Mouse (Mus musculus): ENCODE measurements around the gene Gm20721. TPM values are rescaled to one million over a fixed set of nuclear protein-coding genes. Genes with fewer than 3 reads are reported as not detected.
A peak's percentile ranks its signal among the peaks of the same experiment; 100 is the strongest.

The Gm20721 gene
- polyA plus RNA-seq, 1 experiment from 2014 or later = 7.5 TPM

DNA sequence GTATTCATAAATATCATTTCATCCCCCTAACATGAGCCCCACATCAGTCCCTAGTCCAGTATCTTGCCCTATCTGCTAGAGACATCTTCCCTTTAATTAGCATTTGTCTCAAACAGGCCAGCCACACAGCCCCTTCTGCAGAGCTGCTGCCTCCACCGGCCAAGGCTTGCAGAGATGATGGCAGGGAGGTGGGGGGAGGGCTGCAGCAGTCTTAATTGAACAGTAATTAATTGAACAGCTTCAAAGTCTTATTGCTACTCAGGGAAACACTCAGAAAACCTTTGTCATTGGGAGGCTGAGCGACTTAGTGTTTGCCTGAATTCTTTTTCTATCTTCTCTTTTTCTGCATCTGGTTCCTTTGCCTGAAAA, 54.9 kb downstream of the Gm20721 start:
- WGBS = 5% methylated on average over 2 of the region's 2 CpGs
- Histone ChIP-seq H3K36me3 (no peaks in the 10 kb centered on the region; the same call in 1 of the 2 replicates), H3K4me1 (peaks cover 44% of the 10 kb centered on the region), H3K9ac (replicated peaks) (peak overlapping the region; percentile 31), H3K27ac (replicated peaks) (no peak overlapping the region; the same call in 1 of the 2 replicates), H3K4me2 (replicated peaks) (peak overlapping the region; percentile 61), H3K27me3 (peaks cover 12% of the 10 kb centered on the region), H3K9me3 (no peaks in the 10 kb centered on the region; the same call in none of the 2 replicates), H3K4me3 (peak overlapping the region; percentile 38)
- no peak for ATAC-seq (replicated peaks)

DNA sequence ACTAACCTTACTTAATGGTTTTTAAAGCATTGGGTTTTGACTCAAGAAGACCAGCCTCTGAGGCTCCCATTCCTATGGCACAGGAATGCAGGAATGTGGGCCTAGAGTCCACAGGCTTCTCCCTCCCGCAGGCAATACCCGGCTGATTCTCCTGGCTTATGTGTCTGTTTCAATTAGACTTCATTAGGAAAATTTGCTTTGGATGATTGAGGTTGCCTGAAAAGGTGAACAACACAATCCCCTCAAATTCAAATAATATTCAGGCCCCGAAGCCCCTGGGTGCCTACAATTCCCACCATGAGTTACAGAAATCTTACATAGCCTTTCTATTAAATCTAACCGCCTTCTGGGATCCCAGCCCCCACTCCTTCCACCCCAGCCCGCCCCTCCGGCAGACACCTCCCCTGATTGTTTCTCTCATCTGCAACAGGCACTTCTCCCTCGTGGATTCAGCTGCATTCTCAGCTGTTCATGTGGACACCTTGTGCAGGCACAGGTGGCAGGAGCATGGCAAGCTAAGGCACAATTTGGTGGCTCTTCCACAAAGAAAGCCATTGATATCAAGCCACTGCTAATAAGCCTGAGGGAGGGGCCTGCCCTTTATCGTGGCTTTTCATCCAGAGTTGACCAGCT, 55.4 kb downstream of the Gm20721 start:
- H3K4me1 ChIP-seq = peaks cover 40% of the 10 kb centered on the region
- peak overlapping the region; percentile 61 for H3K4me2 ChIP-seq (replicated peaks)
- no peaks in the 10 kb centered on the region; the same call in none of the 2 replicates for H3K9me3 ChIP-seq
- peak overlapping the region; percentile 31 for H3K9ac ChIP-seq (replicated peaks)
- 24% methylated on average over 8 of the region's 8 CpGs for WGBS
- H3K27ac ChIP-seq (replicated peaks) = no peak overlapping the region; the same call in 1 of the 2 replicates
- H3K4me3 ChIP-seq = peak overlapping the region; percentile 38
- ATAC-seq (replicated peaks) = no peak
- H3K36me3 ChIP-seq = peaks cover 5% of the 10 kb centered on the region
- peaks cover 16% of the 10 kb centered on the region for H3K27me3 ChIP-seq

DNA sequence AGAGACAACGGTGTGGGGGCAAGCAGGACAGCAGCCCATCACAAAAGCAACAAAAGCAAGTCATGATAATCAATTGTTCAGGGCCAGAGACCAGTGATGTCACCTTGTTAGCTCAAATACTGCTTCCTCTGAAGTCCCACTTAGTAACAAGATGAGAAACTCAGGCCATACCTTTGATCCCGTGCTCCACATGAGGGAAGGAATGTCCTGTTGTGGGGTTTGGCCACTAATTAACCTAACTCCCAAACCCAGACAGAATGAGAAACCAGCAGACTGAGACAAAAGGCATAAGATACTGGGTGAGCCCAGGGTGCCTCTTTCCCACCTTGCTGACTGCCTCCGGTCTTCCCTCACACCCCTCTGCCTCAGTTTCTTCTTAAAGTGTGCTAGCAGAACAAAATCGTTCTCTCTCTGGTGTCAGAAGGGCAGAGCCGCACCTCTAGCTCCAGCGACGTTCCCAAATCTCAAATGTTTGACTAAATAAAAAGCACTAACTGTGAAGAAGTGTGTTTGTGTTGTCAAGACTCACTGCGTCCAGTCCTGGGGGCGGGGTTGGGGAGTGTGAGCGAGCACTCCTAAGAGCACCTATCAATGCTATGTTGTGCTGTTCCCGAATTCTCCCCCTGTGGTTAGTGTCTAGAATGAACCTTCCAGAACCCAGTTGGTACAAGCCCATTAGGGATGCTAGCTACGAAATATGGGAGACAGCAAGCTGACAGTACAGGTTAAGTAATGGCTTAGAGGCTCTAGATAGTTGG, 57.7 kb downstream of the Gm20721 start:
- no peak overlapping the region for H3K27ac ChIP-seq (replicated peaks)
- 32% methylated on average over 12 of the region's 12 CpGs for WGBS
- H3K36me3 ChIP-seq = peaks cover 28% of the 10 kb centered on the region
- no peak overlapping the region for H3K4me3 ChIP-seq
- peaks cover 45% of the 10 kb centered on the region for H3K4me1 ChIP-seq
- ATAC-seq (replicated peaks) = no peak
- H3K4me2 ChIP-seq (replicated peaks) = no peak overlapping the region
- H3K9me3 ChIP-seq = peaks cover 15% of the 10 kb centered on the region; the same call in 1 of the 2 replicates
- H3K9ac ChIP-seq (replicated peaks) = no peak overlapping the region
- H3K27me3 ChIP-seq = peaks cover 38% of the 10 kb centered on the region

DNA sequence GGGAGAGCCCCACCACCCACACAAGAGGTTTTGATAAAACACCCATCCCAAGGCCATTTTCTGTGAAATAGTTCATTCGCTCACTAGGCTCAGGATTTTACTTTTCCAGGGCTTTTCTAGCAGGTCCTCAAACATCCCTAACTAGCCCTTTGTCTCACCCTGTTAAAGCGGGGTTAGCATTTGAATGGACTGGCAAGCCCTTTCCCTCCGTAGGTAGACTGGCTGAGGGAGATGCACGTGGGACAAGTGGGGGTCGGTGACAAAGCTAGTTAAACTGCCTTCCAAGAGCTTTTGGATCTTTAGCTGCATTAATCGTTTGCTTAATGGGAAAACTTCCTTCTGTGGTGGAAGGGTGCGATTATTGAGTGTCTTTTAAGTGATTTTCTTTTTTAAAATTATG, 58.6 kb downstream of the Gm20721 start:
- peaks cover 38% of the 10 kb centered on the region for H3K27me3 ChIP-seq

DNA sequence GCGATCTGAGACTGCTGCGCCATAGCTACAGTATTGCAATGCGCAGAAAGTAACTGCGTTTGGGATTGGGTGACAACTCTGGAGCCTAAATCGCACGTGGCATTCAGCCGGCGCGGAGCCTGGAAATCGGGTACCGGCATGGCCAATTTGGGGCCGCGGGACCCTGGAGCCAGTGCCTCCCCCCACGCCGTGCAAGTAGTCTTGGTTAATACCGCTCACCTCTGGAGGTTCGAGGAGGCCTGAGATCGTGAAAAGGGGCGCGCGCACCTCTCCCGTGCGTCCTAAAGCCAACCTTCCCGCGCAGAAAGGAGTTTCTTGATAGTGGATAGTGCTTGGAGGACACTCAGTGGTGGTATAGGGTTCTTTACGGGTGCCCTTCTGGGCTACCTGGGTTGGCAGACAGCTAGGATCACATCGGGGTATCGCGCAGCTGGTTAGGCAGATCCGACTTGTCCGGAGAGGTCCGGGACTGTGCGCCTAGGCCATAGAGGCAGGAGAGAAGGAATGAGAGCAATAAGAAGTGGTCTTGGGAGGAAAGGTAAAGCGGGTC, 60.5 kb downstream of the Gm20721 start:
- no peak overlapping the region for H3K27ac ChIP-seq (replicated peaks)
- WGBS = 50% methylated on average over 34 of the region's 34 CpGs
- peaks cover 38% of the 10 kb centered on the region for H3K27me3 ChIP-seq
- peak overlapping the region; percentile 25; the same call in 1 of the 2 replicates for H3K4me3 ChIP-seq
- peaks cover 20% of the 10 kb centered on the region for H3K4me1 ChIP-seq
- H3K9me3 ChIP-seq = peaks cover 15% of the 10 kb centered on the region; the same call in 1 of the 2 replicates
- H3K36me3 ChIP-seq = peaks cover 40% of the 10 kb centered on the region
- ATAC-seq (replicated peaks) = no peak
- H3K9ac ChIP-seq (replicated peaks) = no peak overlapping the region
- no peak overlapping the region for H3K4me2 ChIP-seq (replicated peaks)

More for the DNA sequence above, 58.6 kb downstream of the Gm20721 start:
- Histone ChIP-seq H3K9ac (replicated peaks) (no peak overlapping the region), H3K4me1 (peaks cover 38% of the 10 kb centered on the region), H3K27ac (replicated peaks) (no peak overlapping the region), H3K9me3 (peaks cover 15% of the 10 kb centered on the region; the same call in 1 of the 2 replicates), H3K4me2 (replicated peaks) (no peak overlapping the region), H3K36me3 (peaks cover 35% of the 10 kb centered on the region), H3K4me3 (no peak overlapping the region)
- ATAC-seq (replicated peaks) = no peak
- 22% methylated on average over 7 of the region's 7 CpGs for WGBS

DNA sequence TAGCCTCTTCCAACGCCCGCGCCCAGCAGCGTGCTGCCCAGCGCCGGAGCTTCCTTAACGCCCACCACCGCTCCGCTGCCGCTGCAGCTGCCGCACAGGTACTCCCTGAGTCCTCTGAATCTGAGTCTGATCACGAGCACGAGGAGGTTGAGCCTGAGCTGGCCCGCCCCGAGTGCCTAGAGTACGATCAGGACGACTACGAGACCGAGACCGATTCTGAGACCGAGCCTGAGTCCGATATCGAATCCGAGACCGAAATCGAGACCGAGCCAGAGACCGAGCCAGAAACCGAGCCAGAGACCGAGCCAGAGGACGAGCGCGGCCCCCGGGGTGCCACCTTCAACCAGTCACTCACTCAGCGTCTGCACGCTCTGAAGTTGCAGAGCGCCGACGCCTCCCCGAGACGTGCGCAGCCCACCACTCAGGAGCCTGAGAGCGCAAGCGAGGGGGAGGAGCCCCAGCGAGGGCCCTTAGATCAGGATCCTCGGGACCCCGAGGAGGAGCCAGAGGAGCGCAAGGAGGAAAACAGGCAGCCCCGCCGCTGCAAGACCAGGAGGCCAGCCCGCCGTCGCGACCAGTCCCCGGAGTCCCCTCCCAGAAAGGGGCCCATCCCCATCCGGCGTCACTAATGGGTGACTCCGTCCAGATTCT, 61.6 kb downstream of the Gm20721 start:
- H3K27me3 ChIP-seq = peaks cover 38% of the 10 kb centered on the region
- peaks cover 41% of the 10 kb centered on the region for H3K36me3 ChIP-seq
- 50% methylated on average over 58 of the region's 58 CpGs for WGBS
- H3K9ac ChIP-seq (replicated peaks) = no peak overlapping the region
- peaks cover 10% of the 10 kb centered on the region for H3K4me1 ChIP-seq
- H3K27ac ChIP-seq (replicated peaks) = no peak overlapping the region
- H3K4me3 ChIP-seq = peak overlapping the region; percentile 25
- peak overlapping the region; percentile 36 for H3K4me2 ChIP-seq (replicated peaks)
- ATAC-seq (replicated peaks) = 0 out of 2 replicates have a peak, but pooled peaks have one; percentile 39
- H3K9me3 ChIP-seq = peaks cover 15% of the 10 kb centered on the region; the same call in 1 of the 2 replicates

DNA sequence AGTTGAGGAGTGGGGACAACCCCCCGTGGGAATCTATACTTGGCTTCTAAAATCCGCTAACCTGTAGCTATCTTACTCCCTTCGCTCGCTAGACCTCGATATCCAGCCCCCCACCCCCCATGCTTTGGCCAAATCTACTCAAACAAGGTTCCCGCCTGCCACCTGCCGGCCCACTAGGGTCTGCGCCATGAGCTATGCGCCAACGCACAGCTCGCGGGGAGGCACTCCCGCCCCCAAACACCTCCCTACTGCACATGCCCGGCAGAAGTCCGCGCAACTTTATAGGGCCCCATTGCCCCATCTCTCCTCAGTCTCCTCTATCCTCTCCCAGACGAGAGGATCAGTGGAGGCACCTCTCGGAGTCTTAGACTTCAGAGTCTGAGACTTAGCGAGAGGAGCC, 62.5 kb downstream of the Gm20721 start, which contains the start of gene Gnas:
Gene Gnas, plus strand, starts transcription at position 310 of the 400 bp plus-strand sequence.
- peaks cover 38% of the 10 kb centered on the region for H3K27me3 ChIP-seq

DNA sequence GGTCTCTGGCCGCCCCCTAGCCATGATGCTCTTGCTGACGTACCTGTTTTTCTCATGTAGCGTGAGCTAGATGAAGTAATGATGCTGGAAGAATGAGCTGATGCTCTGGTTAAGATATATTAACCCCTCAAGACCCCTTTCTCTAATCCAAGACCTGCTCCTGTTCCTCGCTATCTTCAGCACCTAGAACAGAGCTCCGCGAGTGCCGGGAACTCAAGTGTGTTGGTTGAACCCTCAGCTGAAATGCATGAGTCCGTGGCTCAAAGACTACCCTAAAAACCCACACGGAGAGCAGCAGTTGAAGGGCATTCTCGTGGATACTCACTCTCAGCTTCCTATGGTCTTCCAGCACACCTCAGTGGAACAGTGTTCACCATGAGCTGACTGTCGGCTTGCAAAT, 63.2 kb downstream of the Gm20721 start:
- Histone ChIP-seq H3K27me3 (peaks cover 38% of the 10 kb centered on the region), H3K36me3 (peaks cover 41% of the 10 kb centered on the region), H3K9me3 (peaks cover 15% of the 10 kb centered on the region; the same call in 1 of the 2 replicates), H3K4me1 (peaks cover 9% of the 10 kb centered on the region), H3K4me3 (peak overlapping the region; percentile 13; the same call in 1 of the 2 replicates), H3K9ac (replicated peaks) (no peak overlapping the region), H3K4me2 (replicated peaks) (peak overlapping the region; percentile 36), H3K27ac (replicated peaks) (no peak overlapping the region)
- WGBS = 43% methylated on average over 11 of the region's 11 CpGs
- no peak for ATAC-seq (replicated peaks)

More for the DNA sequence above, 62.5 kb downstream of the Gm20721 start, which contains the start of gene Gnas:
- H3K4me2 ChIP-seq (replicated peaks) = peak within 1 kb of the TSS; percentile 36
- H3K9ac ChIP-seq (replicated peaks) = no peak within 1 kb of the TSS
- peak; percentile 62; the same call in 1 of the 2 replicates for ATAC-seq (replicated peaks)
- H3K9me3 ChIP-seq = peaks cover 15% of the 10 kb centered on the region; the same call in 1 of the 2 replicates
- peaks cover 9% of the 10 kb centered on the region for H3K4me1 ChIP-seq
- WGBS = 48% methylated on average over 19 of the region's 19 CpGs
- no peak within 1 kb of the TSS for H3K27ac ChIP-seq (replicated peaks)
- H3K36me3 ChIP-seq = peaks cover 41% of the 10 kb centered on the region
- H3K4me3 ChIP-seq = peak within 1 kb of the TSS; percentile 25

Other genes with a start within 250 kb of the Gm20721 start
- 20.9 and 21.3 TPM in 2 replicates for gene Npepl1, start 236.4 kb downstream of the Gm20721 start, polyA plus RNA-seq (2015; fragmentation: Nextera tagmentation; extraction: Ambion mirVana)
- 1,144 and 1,250 TPM in 2 replicates for gene Gnas, start 62.4 kb downstream of the Gm20721 start, polyA plus RNA-seq (2015; fragmentation: Nextera tagmentation; extraction: Ambion mirVana)
- 110 and 112 TPM in 2 replicates for gene Nelfcd, start 69.1 kb upstream of the Gm20721 start, polyA plus RNA-seq (2015; fragmentation: Nextera tagmentation; extraction: Ambion mirVana)
- 75.1 and 78.9 TPM in 2 replicates for gene Ctsz, start 92.3 kb upstream of the Gm20721 start, polyA plus RNA-seq (2015; fragmentation: Nextera tagmentation; extraction: Ambion mirVana)
- 0.59 and 0.91 TPM in 2 replicates for gene Tubb1, start 104.0 kb upstream of the Gm20721 start, polyA plus RNA-seq (2015; fragmentation: Nextera tagmentation; extraction: Ambion mirVana)
- gene Atp5e, start 117.4 kb upstream of the Gm20721 start, polyA plus RNA-seq (2015; fragmentation: Nextera tagmentation; extraction: Ambion mirVana) = 668 and 672 TPM in 2 replicates
- gene Prelid3b, start 126.4 kb upstream of the Gm20721 start, polyA plus RNA-seq (2015; fragmentation: Nextera tagmentation; extraction: Ambion mirVana) = 112 and 115 TPM in 2 replicates